8 mouse cellular contexts compared by ENCODE assay signal in genomic region chr17:25796951-25797369, GRCm38 (mm10). TPM values are rescaled to one million over a fixed set of nuclear protein-coding genes. Genes with fewer than 3 reads are reported as not detected.
A peak's percentile ranks its signal among the peaks of the same experiment; 100 is the strongest.
DNase-seq lines count a peak whose midpoint lies in the region; ATAC-seq and TF ChIP-seq lines count a peak whose summit lies in the region.

TSS of gene Metrn (minus strand) at chr17:25797136.

- ATAC-seq in limb, embryonic 13.5 days (ENCODE audit: low FRiP score, low read depth): peak; percentile 85
- peak; percentile 66 for ATAC-seq in midbrain, embryonic 14.5 days (ENCODE audit: low FRiP score, low TSS enrichment)

- peaks cover 6% of the 10 kb centered on the region; the same call in 1 of the 2 replicates for H3K27me3 ChIP-seq in embryonic facial prominence, embryonic 10.5 days (replicated peaks; ENCODE audit: low read depth, poor library complexity, severe bottlenecking)
- H3K27me3 ChIP-seq in limb, embryonic 13.5 days: peaks cover 5% of the 10 kb centered on the region; the same call in 1 of the 2 replicates
- no peaks in the 10 kb centered on the region for H3K27me3 ChIP-seq in midbrain, embryonic 14.5 days (ENCODE audit: control insufficient read depth, insufficient read depth, low read length)
- no peaks in the 10 kb centered on the region for H3K27me3 ChIP-seq in spleen, adult 2 months (ENCODE audit: control insufficient read depth, insufficient read depth, low read length)

- peak within 1 kb of the TSS; percentile 91 for H3K4me2 ChIP-seq in limb, embryonic 13.5 days (replicated peaks)
- peak within 1 kb of the TSS; percentile 76 for H3K4me2 ChIP-seq in midbrain, embryonic 14.5 days (ENCODE audit: low read length)

- no peak for TF ChIP-seq POLR2A in spleen, adult 2 months (IDR thresholded peaks at IDR 0.05; ENCODE audit: low read depth, low read length)

- no peaks in the 10 kb centered on the region for H3K9me3 ChIP-seq in embryonic facial prominence, embryonic 10.5 days
- no peaks in the 10 kb centered on the region for H3K9me3 ChIP-seq in limb, embryonic 13.5 days
- no peaks in the 10 kb centered on the region for H3K9me3 ChIP-seq in midbrain, embryonic 14.5 days (ENCODE audit: control insufficient read depth, low read length)

- H3K36me3 ChIP-seq in embryonic facial prominence, embryonic 10.5 days (replicated peaks): peaks cover 25% of the 10 kb centered on the region
- no peaks in the 10 kb centered on the region for H3K36me3 ChIP-seq in limb, embryonic 13.5 days
- no peaks in the 10 kb centered on the region for H3K36me3 ChIP-seq in midbrain, embryonic 14.5 days (ENCODE audit: control insufficient read depth, insufficient read depth, low read length)
- no peaks in the 10 kb centered on the region for H3K36me3 ChIP-seq in spleen, adult 2 months (ENCODE audit: control insufficient read depth, insufficient read depth, low read length)

- peak; percentile 74 to 82 for DNase-seq in urinary bladder, adult 18-20 months (ENCODE audit: low spot score in 2 of 2)
- no peak for DNase-seq in urinary bladder, postnatal 10 days (ENCODE audit: low spot score)
- DNase-seq in embryonic facial prominence, embryonic 10.5 days (ENCODE audit: low spot score): peak; percentile 96
- peak; percentile 100 for DNase-seq in heart, adult 11 months
- DNase-seq in kidney, adult 11 months: peak; percentile 83
- DNase-seq in midbrain, embryonic 14.5 days: peak; percentile 90
- DNase-seq in spleen, adult 2 months (ENCODE audit: low read depth in 1 of 2, low spot score in 2 of 2): peak; percentile 45 to 87

- H3K9ac ChIP-seq in limb, embryonic 13.5 days: peak within 1 kb of the TSS; percentile 81
- peak within 1 kb of the TSS; percentile 44; the same call in 1 of the 2 replicates for H3K9ac ChIP-seq in midbrain, embryonic 14.5 days (replicated peaks; ENCODE audit: low read length)

- peak within 1 kb of the TSS; percentile 77 for H3K4me3 ChIP-seq in embryonic facial prominence, embryonic 10.5 days
- H3K4me3 ChIP-seq in limb, embryonic 13.5 days: peak within 1 kb of the TSS; percentile 77
- peak within 1 kb of the TSS; percentile 46 for H3K4me3 ChIP-seq in midbrain, embryonic 14.5 days (replicated peaks; ENCODE audit: low read depth, low read length)
- peak within 1 kb of the TSS; percentile 69 for H3K4me3 ChIP-seq in spleen, adult 2 months (ENCODE audit: extremely low read depth, insufficient read depth, insufficient read length)

- peak within 1 kb of the TSS; percentile 91 for H3K27ac ChIP-seq in embryonic facial prominence, embryonic 10.5 days (replicated peaks)
- peak within 1 kb of the TSS; percentile 17; the same call in 1 of the 2 replicates for H3K27ac ChIP-seq in limb, embryonic 13.5 days
- H3K27ac ChIP-seq in midbrain, embryonic 14.5 days (replicated peaks; ENCODE audit: low read depth, low read length): 0 out of 2 replicates have a peak within 1 kb of the TSS, but pooled peaks have one; percentile 2
- H3K27ac ChIP-seq in spleen, adult 2 months (ENCODE audit: insufficient read depth, low read length): no peak within 1 kb of the TSS

- peaks cover 53% of the 10 kb centered on the region for H3K4me1 ChIP-seq in embryonic facial prominence, embryonic 10.5 days
- H3K4me1 ChIP-seq in limb, embryonic 13.5 days: peaks cover 39% of the 10 kb centered on the region
- H3K4me1 ChIP-seq in midbrain, embryonic 14.5 days (ENCODE audit: control insufficient read depth, insufficient read depth, low read length): peaks cover 37% of the 10 kb centered on the region
- H3K4me1 ChIP-seq in spleen, adult 2 months (ENCODE audit: control insufficient read depth, insufficient read depth, insufficient read length): peaks cover 11% of the 10 kb centered on the region; the same call in 1 of the 2 replicates

- under 1% methylated on average over 35 of the region's 35 CpGs for WGBS in embryonic facial prominence, embryonic 10.5 days
- WGBS in limb, embryonic 13.5 days: under 1% methylated on average over 35 of the region's 35 CpGs
- 1% methylated on average over 35 of the region's 35 CpGs for WGBS in midbrain, embryonic 14.5 days
- WGBS in spleen, adult 2 months: 2% methylated on average over 33 of the region's 35 CpGs

- no peak for TF ChIP-seq CTCF in spleen, adult 2 months (IDR thresholded peaks at IDR 0.05; ENCODE audit: extremely low read depth, insufficient read depth, insufficient read length, insufficient replicate concordance)

RNA-seq across cellular contexts. Expression of gene Metrn, which starts in this region (rescaled TPM):
- polyA plus RNA-seq in embryonic facial prominence, embryonic 10.5 days (2016; fragmentation: Nextera tagmentation; extraction: Ambion mirVana): 118 and 137 TPM in 2 replicates
- polyA plus RNA-seq in limb, embryonic 13.5 days (2015; fragmentation: Nextera tagmentation; extraction: Ambion mirVana): 50.7 and 52.5 TPM in 2 replicates
- polyA plus RNA-seq in midbrain, embryonic 14.5 days (2014; fragmentation: Nextera tagmentation; extraction: Ambion mirVana): 5.8 and 9.7 TPM in 2 replicates
- polyA plus RNA-seq in spleen, adult 2 months (2012; rRNA removed): 37.6 and 61.5 TPM in 2 replicates
